Mouse (Mus musculus) kidney, postnatal 10 days (tissue): ENCODE measurements at regions not wholly inside any gene's neighbourhood (a gene's known extent, or its start where the extent isn't known, plus 50 kb on each side); places are given as distances from the start of the nearest gene placed in this dataset.

ENCODE experiments used
- DNase-seq: peaks from one replicate; pipeline ENCODE4 v3.0.0; 2021; ENCODE audit warnings: mixed read lengths

DNA sequence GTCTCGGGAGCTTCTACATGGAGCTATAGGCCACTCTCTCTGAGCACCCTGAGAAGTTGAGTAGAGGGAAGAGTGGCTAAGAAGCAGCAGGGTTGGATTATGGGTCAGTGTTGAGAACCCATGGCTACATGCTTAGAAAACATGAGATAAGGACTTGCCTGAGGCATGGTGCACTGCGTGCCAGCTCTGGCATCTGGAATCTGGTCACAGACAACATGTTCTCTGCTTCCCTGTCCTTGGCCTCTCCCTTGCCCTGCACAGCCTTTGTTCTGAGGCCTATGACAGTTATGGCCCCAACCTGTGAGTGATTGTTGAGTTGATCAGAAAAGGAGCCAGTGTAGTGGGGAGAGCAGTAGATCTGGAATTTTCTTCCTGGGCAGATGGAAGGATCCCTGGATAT lies 409.1 kb upstream of the Cdh4 start:
- no peak for DNase-seq

DNA sequence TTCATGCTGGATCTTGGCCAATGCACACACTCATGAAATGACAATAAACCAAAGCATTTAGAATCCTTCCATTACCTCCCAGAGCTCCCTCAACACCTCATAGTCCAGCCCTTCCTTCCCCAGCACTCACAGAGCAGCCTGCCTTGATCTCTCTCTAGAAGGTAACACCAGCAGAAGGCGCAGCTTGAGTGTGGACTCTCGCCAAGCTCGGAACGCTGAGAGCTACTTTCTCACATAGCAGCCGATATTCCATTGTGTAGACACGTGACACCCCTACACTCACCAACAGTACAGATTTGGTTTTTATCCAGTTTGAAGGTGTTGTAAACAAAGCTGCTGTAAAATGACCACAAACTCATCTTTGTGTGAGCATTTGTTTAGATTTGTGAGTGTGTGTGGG lies 406.8 kb upstream of the Cdh4 start:
- DNase-seq = no peak

DNA sequence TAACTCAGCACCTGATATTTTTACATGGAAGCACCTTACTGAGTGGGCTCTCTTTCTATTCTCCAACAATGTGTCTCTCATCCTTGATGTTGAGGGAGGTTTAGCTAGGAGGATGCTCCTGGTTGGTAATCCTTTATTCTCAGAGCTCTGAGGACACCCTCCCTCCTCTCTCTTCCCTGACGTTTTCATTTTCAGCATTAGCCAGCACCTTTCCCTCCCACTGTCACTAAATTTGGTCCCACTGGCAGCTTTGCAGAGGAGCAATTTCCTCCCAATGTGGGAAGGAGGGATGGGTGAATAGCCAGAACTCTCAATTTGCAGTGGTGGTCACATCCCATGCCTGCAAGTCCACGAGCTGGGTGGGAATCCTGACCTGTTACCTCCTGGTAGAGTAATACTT lies 402.5 kb upstream of the Cdh4 start:
- no peak for DNase-seq

DNA sequence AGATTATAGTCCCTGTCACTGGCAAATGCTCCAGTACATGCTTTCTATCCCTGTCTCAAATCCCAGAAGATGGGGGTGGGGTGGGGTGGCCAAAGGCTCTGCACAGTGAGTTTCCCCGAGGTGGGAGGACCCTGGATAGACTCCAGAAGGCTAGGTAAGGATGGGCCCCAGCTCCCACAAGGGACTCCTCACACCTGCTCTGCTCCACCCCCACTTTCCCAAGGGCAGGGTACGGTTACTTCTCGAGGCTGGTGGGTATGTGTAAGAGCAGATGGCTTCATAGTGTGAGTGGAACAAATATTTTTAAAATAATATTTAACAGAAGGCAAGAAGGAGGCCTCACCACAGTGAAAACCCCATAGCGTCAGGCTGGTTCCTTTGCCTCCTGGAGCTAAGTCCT lies 398.6 kb upstream of the Cdh4 start:
- DNase-seq = no peak

DNA sequence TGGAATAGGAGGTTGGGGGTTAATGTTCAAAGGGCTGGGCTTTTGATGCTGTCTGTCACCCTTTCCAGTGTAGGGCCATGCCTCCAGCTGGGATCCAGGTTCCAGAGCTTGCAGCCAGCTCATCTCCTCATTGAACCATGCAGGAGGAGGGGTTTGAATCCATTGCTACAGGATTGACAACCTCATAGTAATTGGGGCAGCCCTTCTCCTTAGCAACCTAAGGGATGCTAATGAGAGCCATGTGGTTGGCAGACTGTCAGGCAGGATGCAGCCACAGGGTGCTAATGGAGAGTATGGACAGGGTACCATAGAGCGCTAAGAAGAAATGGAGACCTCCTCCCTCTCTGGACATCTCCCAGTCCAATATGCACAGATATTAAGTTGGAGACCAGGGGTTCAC lies 396.9 kb upstream of the Cdh4 start:
- no peak for DNase-seq

DNA sequence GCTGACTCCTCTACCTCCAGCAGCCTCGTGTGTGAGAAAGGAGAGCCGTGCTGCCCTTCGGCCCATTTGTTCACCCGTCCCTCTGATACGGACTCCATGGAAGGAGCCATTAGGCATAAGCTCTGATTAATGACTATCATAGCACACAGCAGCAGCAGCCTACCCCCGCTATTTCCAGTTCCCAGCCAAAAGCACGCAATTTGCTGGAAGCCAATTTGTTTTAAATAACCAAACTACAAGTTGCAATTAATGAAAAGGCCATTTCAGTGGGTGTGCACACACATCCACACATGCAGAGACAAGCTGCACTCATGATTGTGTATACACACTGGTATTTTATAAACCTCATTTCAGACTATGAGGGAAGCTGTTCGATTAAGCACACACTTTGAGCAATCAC lies 387.8 kb upstream of the Cdh4 start:
- DNase-seq = no peak

DNA sequence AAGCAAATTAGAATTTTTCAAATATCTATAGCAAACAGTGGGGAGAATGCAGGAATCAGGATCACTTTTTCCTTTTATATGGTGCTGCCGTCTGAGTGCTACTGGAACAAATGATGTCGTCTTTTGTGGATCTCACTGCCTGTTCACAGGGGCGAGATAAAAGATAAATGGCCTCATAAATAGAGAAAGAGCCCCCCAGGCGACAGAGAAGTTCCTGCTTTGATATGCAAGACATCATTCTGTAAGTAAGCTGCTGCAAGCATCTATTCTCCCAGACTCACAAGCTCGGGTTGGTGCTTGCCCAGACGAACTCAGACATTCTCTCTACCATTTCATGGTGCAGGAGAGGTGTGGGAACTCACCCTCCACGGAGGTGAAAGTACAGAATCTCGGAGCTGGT lies 377.6 kb upstream of the Cdh4 start:
- DNase-seq = no peak

DNA sequence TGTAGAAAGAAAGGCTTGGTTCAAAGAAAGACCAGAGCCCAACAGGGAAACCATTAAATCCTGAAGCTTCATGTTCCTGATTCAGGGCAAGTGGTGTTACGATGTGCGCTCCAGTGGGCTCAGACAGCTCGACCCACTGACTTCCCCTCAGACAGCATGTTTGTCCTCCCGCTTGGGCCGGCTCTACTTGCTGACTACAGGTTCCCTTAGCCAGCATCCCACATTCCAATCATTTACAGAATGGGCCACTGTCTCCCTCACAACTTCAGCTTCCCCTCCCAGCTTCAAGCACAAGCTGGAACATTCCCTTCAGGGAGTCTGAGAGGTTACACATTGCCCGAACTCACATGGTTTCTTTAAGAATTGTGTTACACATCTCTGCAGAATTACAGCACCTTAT lies 372.7 kb upstream of the Cdh4 start:
- peak; percentile 13 for DNase-seq

DNA sequence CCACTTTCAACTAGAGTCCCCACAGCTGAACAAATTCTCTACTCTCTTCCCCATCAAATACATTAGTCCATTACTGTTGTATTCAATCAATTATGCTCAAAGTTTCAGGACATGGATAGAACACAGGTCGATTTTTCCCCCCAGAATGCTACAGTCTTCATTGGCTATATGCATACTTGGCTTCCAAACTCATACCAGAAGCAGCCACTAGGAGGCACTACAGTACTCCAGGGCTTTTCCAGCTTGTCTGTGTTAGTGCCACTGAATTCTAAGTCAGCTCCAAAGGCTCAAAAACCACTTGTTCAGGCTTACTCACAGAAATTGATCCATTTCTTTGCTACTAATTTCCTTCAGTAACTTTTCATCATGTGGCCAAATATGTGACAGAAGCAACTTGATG lies 371.9 kb upstream of the Cdh4 start:
- peak; percentile 47 for DNase-seq

DNA sequence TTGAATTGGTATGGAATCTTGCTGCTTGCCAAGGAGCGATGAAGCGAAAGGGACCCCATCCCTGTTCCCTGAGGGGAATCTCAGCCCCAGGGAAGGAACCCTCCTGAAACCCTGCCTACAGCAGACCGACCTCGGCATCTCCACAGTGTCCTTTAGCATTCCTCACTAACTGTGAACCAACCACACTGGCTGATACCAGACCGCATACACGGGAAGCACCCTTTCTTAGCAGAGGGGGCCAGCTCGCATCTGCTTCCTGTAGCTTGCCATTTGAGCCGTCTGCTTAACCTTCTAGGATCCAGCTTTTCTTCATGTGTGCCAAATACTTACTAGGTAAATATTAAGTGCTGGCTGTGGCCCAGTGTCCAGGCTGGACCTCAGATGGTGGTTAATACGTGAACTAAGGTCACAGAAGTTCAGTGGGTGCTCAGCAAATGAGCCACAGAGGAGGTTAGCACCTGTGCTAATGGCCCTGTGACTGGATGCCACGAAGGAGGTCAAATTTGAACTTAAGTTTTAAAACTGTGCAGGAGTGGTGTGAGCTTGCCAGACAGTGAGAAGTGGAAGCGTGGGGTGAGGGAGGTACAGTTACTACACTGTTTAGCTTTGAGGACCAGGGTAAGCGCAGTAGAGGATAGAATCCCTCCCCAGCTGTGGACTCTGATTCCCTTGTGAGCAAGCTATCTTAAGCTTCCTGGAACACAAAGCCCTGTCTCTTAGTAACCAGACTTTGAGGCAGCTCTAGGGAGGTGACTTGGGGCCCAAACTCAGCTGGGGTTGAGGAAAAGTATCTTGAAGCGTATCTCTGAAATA lies 361.6 kb upstream of the Cdh4 start:
- peak; percentile 50 for DNase-seq

DNA sequence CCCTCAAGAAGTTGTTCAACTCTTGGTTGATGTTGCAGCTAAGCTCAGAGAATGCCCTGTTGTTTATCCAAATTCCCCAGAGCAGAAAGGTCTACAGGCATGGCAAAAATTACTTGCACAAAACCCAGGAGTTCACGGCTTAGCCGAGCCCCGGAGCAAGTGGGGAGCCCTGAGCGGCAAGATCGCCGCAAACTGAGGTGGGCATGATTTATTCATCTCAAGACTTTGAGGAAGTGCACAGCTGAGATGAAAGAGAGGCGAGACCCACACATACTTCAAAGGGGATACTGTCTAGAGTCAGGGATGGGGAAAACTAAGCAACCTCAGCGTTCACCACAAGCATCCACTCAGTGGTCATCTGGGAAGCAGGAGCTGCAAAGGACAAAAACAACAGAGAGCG lies 355.3 kb upstream of the Cdh4 start:
- no peak for DNase-seq

DNA sequence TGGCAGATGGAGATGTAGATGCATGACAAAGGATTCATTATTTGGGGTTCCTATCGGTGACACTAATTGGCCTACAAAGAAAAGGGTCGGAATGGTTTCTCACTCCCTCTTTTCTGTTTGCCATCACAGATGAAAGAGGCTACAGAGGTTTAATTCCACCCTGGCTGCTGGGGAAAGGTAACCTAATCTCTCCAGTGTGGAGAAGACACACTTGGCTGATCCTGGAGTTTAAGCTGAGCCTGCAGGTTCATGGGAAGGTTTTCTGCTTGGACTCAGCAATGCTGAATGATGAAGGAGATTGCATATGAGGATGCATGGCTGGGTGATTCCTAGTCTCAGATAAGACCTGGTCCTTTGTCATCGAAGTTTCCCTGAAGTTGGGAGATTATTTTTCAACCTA lies 350.8 kb upstream of the Cdh4 start:
- no peak for DNase-seq

DNA sequence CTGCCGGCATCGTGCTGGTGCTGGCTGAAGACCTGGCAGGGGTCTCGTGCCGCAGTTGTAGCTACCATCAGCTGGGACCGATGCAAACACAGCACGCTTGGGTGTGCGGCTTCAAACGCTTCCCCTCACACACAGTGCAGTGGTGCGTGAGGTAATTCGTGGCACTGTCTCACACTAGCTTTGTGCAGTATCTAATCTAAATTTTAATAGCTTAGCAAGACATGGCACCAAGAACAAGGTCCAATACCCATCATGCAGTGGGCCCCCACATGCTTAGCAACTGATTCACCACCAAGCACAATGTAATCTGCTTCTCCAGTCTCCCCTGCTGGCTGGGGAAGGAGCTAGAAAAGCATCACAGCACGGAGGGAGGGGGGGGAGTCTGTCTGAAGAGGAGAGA lies 348.2 kb upstream of the Cdh4 start:
- peak; percentile 29 for DNase-seq

DNA sequence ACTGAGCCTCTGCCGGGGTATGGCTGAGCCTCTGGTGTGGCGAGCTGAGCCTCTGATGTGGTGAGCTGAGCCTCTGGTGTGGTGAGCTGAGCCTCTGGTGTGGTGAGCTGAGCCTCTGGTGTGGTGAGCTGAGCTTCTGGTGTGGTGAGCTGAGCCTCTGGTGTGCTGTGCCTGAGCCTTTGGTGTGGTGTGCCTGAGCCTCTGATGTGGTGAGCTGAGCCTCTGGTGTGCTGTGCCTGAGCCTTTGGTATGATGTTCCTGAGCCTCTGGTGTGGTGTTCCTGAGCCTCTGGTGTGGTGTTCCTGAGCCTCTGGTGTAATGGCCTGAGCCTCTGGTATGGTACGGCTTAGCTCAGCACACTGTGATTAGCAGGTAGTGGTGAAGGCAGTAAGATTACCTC lies 346.2 kb upstream of the Cdh4 start:
- DNase-seq = no peak

DNA sequence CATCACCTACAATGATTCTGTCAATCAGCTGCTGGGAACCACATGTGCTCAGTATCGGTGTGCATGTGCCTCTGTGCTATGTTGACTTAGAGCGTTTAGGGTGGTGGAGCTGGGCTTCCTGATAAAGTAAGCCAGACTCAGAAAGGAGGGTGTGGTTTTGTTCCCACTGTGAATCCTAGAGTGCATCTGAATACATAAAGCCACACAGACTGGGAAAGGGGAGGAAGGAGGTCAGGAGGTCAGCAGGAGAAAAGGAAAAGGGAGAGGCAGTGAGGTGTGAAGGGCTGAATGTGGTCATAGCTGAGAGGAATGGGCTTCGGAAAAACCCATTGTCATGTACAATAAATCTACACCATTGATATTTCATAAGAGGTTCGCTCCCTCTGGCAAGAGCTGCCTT lies 345.4 kb upstream of the Cdh4 start:
- no peak for DNase-seq

DNA sequence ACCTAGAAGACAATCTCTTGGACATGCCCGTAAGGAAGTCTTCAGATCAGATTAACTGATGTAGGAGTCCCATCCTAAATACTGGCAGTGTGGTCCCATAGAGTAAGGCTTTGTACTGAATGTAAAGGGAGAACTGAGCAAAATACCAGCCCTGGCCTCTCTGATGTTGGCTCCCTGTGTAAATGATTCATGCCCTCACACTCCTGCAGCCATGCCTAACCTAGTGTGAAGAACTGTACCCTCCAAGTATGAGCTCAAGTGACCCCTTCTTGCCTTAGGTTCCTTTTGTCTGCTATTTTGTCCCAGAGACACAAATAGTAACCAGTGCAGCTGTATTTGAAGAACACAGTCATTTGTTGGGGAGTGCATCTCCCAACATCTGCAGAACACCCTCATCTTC lies 342.4 kb upstream of the Cdh4 start:
- no peak for DNase-seq

DNA sequence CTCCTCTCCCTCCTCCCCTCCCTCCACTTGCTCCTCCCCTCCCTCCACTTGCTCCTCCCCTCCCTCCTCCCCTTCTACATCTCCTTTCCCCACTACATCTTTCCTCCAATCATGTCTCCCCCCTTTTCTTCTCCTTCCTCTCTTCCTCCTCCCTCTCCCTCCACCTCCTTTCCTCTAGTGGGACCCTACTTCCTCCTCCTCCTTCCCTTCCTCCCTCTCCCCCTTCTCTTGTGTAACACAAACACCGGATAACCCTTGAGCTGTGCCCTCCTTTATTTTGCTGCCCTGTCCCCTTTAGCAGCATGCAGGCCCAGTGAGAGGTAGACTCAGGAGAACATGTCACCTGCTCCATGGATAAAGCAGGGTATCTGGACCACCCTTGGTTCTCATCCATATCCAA lies 339.1 kb upstream of the Cdh4 start:
- DNase-seq = no peak

DNA sequence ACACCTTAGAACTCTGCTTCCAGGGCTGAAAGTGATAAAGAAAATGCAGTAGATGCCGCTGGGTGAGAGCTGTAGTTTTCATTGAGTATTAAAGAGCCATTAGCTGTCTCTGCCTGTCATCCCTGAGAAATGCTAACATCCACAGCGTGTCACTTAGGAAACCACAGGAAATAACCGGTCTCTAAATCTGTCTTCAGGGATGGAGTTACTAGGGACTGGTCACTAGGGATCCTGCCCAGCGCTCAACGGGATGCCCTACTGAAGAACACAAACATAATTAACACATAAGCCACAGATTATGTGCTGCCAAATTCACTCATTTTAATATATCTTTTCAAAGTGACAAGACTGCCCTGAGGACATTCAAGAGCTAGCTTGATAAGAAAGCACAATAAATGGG lies 329.3 kb upstream of the Cdh4 start:
- no peak for DNase-seq

DNA sequence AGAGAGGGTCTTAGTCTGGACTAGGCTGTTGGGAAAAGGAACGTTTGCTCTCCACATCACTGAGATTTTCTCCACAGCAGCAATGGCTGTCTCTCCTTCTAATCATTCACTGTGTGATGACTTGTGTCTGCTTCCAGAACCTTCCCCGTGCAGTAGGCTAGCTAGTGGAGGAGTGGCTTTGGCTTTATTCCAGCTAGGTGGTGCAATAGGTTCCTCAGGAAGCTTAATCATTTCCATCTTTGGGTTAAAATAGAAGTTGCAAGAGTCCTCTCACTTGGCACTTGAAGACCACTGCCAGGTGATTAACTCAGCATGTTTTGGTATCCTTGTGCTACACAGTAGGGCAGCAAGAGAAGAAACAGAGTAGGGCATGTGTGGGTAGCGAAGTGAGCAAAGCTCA lies 314.2 kb upstream of the Cdh4 start:
- peak; percentile 12 for DNase-seq

DNA sequence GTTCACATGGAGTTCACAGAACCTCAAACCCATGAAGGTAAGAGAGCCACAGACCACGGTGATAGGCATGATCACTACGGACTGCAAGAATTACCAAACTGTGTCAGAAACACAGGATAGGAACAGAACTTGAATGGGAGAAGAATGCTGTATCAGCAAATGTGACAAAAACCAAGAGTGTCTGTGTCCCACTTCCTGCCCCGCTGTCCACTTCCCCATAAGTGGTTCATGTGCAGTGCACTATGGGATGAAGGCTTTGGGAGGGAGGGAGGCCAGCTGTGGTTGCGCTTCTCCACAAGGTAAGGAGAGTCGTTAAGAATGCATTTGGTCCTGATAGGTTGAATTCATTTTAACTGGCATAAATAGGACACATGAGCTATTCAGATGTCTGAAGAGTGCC lies 313.8 kb upstream of the Cdh4 start:
- DNase-seq = no peak

DNA sequence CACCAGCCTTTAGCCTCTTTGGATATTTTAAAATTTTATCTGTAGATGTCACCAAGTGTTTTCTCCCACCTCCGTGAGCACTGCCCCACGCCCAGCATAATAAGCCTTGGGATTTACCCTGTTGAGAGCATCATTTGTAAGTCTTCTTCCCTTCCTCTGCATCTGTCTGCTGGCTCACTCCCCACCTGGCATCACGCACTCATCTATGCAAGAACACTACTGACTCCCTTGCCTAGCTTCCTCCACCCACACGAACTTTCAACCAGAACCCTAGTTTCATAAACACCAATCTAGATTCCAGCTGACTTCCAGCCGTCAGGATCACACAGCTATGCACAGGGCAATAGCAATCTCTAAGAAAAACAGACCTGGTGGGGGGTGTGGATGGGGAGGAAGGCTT lies 311.2 kb upstream of the Cdh4 start:
- DNase-seq = no peak

DNA sequence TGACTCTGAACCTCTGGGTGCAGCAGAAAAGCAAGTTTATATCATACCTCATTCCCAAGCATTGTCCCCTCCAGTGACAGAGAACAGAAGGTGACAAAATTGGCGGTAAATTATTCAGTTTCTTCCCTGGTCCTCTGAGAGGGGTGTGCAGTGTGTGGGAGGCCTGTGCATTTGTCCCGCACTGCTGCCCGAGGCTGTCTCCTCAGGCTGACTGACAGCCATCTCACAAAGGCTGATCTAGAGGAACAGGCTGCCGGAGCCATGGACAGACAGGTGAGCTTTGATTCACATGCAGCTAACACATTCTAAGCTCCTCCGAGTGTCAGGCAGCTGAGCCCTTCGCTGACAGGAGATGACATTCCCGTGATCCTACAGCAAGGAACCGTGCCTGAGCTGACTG lies 299.9 kb upstream of the Cdh4 start:
- DNase-seq = no peak

DNA sequence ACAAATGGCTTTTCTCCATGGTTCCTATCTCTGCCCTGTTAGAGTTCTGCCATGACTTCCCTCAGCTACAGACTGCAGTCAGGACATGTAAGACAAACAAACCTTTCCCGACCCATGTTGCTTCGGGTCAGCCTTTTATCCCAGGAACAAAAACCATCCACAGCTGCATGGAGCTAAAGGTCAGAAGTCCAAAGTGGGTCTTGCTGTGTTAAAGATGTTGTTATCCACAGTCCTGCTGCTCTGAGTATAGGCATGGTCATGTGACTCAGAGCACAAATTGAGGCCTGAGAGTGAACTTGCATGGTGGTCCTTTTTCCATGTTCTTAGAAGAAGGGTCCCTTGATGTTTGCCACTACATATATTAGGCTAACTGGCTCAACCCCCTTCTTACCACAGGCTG lies 296.5 kb upstream of the Cdh4 start:
- no peak for DNase-seq

DNA sequence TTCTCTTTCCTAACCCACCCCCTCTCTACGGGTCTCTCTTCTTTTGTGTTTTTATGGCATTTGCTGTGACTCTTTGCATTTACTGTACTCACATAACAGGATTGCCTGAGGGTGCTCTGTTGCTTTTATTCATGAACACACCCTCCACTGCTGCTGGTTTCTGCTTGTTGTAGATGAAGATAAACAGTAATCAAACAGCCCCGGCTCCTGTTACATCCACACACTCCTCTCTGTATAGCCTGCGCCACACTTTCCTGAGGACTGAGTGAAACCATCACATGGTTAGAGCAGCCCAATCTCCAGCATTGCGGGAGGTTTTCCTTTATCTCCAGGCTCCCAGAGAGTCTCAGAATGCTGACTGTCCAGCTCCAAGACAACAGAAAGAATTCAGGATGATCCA lies 296.0 kb upstream of the Cdh4 start:
- no peak for DNase-seq

DNA sequence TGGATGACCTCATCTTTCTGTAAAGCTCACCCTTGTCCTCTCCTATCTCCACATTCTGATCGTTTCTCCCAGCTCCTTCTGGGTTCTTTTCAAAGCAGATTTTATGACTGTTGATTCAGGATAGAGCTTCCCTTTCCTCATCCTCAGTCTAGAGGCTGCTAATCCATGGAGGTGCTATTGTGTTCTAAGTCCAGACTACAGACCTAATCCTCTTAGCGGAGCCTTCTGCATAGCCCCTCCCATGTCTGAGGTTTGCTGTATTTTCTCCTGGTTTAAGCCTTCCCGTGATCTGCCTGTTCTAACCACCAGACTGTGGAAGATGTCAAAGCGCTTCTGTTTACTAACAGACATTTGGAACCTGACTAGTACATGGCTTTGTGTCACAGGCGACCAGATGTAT lies 294.0 kb upstream of the Cdh4 start:
- DNase-seq = no peak

DNA sequence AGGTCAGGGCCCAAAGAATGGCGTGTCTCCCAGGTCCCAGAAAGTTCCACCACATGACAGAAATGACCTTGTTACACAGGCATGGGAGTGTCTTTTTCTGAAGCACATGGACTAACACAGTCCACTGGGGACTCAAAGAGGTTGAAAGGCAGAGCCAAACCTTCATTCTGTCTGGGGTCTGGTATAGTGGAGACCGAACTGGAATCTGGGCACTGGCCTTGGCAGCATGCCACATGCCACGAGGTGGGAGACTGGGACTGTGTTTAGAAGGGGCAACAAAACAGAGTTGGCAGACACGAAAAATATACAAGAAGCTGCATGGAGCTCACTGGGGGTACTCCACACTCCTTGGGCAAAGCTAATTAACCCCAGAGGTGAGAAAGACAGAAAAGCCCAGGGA lies 293.6 kb upstream of the Cdh4 start:
- no peak for DNase-seq
